Mouse (Mus musculus): ENCODE measurements around the gene Xbp1.

GRCm38 (mm10) chr11:5516151-5516550 is 4.3 kb upstream of the Xbp1 start:
- no peak for TF ChIP-seq CTCF (IDR thresholded peaks at IDR 0.05; ENCODE audit: insufficient read depth, low read length)
- TF ChIP-seq POLR2A (IDR thresholded peaks at IDR 0.05; ENCODE audit: borderline replicate concordance, extremely low read depth, low read depth, low read length), result no peak
